Mouse (Mus musculus): ENCODE results near the gene Maneal.

DNA sequence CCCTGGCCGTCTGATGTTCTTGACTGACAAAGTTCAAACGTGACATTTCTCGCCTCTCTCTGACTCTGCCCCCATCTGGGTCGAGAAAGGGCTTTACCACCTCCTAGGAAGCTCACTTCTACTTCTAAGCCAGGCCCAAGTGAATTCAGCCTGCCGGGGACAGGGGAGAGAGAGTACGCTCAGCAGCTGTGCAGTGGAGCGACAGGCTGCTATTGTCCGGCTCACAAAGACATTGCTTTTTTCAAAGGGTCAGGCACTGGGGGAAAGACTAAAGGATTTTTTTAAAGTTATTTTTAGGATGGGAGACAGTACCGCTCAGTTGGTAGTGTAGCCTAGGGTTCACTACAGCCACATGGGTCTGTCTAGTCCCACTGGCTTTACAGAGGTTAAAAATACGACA lies 36.5 kb upstream of the Maneal start:
- TF ChIP-seq CTCF (IDR thresholded peaks at IDR 0.05) (no peak), EP300 (IDR thresholded peaks at IDR 0.05) (no peak)

All from lung, postnatal 0 days (tissue).